Mouse (Mus musculus): ENCODE results near the gene Nadk2.

Nadk2 gene

GRCm38 (mm10) chr15:9088683-9089072 is 17.6 kb downstream of the Nadk2 start:
- no peak for DNase-seq

DNA sequence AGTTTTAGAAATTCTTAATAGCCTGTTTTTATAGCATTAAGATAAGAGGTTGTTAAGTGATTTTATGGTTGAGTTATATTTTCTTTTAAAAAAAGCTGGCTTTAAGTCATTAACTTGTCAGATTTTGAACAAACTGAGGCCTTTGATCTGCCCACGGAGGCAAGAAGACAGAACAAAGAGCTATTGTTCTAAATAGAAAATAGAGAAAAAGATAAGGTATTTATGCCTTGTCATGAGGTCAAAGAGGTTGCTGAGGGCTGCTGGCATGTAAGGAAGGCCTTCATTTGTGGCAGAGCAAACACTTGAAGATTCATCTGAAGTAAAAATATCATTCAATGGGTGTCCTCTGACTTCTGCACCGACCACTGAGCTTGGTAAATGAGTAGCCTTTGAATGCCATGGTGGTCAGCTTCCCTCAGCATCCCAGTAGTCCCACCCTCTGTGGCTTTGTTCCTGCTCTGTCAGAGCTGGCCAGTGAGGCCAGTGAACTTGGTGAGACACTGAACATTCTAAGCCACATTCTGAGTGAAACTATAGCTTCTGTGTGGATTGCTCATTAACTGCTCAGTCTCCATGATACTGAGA is 18.2 kb downstream of the Nadk2 start:
- no peak for DNase-seq

DNA sequence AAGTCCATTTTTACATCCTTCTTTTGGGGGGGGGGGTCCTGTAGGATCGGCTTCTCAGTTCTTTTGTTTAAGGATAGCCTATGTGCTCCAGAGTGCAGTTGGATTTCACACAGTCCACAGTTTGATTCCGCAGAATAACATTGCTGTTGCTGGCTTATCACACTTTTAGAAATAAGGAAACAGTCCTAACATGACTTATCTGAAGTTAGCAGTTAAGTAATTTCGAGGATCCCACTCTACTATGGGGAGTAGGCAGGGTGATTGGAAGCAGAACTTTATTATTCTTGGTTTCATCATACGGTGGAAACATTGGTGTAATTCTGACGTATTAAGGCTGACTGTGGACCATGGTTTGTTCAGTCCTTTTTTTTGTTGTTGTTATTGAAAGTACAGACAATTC is 19.6 kb downstream of the Nadk2 start:
- no peak for DNase-seq

DNA sequence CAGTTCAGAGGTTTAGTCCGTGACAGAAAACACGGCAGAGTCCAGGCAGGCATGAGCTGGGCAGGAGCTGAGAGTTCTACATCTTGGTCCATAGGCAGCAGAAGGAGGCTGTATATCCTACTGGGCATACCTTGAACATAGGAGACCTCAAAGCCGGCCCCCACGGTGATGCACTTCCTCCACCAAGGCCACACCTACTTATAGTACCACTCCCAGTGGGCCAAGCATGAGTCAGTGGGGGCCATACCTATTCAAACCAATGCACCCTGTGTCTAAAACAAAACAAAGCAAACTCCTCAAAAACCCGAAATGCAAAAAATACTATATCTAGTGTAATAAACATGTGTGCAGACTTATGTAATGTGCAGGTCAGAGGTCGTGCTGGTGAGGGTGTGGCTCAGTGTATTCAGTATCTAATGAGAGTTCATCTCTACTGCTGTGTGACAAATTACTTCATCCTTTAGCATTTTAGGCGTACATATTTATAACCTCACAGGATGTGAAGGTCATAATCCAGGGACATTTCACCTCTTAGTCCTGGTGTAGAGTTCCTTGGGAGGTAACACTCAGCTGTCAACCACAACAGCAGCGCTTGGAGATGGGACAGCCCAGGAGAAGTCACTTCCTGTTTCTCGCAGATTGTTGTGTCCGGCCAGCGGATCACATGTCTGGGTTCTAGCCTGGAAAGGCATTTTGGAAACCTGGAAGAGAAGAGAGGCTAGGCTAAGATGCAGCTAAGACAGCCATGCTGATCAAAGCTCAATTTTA is 22.7 kb downstream of the Nadk2 start:
- DNase-seq = no peak

DNA sequence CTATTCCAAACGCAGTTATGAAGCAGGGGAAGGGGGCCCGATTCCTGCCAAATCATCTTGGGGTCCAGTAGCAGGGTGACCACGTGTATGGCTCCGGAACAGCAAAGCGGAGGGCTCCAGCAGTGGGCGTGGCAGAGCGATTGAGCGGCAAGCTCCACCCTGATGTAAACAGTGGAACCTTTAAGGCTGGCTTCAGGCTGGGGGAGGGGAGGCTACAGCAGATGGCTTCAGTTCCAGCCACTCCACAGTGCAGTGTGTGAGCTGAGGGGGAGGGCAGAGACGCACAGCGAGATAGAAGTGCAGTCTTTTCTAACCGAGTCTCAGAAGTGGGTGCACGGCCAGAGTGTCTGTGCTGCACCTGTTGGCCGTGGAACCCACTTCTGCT is 23.3 kb downstream of the Nadk2 start:
- peak; percentile 70 for DNase-seq

- peak; percentile 42 for DNase-seq
These were observed 25.8 kb downstream of the Nadk2 start for GRCm38 (mm10) chr15:9096865-9097264.

DNA sequence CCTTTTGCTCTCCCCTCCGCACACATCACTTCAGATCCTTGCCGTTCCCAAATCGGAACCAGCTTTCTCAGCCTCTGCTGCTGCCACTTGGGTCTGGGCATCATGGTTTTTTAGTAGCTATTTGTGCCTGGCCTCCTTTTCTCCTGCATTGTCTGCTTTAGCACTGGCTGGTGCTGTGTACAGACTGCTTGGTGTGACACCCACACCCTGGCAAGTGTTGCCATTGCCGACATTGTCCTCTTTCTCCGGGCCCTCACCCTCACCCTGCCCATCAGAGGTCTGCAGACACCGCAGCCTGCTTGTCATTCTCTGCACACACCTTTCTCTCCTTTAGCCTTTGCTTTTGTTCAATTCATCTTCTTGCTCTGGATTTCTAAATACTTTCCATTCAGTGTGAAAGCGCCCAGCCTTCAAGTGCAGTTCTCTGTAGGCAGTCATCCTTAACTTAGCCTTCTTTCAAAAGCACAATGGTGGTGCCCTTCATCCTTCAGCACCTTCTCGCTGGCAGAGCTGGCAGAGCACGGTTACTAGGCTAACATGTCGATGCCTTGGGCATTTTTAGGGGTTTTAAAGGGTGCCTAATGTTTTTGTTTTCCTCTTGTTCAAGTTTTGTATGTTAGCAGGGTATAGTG is 29.5 kb downstream of the Nadk2 start:
- DNase-seq = no peak

DNA sequence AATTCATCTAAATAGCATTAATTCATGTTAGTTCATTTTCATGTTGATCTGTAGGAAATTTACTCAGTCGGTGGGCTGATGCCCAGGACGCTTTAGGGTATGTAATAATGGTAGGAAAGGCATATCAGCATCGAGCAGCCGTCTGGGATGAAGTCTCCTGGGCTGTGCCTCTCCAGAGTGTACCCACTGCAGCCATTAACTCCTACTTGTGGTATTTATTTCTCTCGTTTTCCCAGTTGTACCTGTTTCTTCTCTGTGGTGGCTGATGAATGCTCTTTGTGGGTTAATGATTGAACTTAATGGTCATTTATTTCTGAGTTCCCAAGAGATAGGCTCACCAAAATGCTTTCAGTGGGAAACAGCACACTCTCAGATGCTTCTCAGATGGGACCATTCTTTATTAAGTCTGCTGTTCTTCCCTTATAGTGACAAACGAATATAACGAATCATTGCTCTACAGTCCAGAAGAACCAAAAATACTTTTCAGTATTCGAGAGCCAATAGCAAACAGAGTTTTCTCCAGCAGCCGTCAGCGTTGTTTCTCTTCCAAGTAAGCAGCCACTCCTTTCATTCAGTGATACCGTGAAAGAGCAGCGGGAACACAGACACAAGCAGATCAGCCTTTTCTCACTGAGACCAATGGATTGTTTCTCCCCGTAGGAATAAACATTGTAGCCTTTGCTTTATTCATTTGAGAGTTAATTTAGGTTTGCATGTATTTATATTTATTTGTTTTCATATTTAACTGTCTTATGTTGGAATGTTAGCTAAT is 35.4 kb downstream of the Nadk2 start:
- no peak for DNase-seq

- DNase-seq = peak; percentile 36
These were observed 39.7 kb downstream of the Nadk2 start for GRCm38 (mm10) chr15:9110526-9111347.

GRCm38 (mm10) chr15:9111648-9112047 is 40.6 kb downstream of the Nadk2 start:
- no peak for DNase-seq

- no peak for DNase-seq
These were observed 42.5 kb downstream of the Nadk2 start for GRCm38 (mm10) chr15:9113556-9113955.

- no peak for DNase-seq
These were observed 43.1 kb downstream of the Nadk2 start for GRCm38 (mm10) chr15:9114131-9114530.

DNA sequence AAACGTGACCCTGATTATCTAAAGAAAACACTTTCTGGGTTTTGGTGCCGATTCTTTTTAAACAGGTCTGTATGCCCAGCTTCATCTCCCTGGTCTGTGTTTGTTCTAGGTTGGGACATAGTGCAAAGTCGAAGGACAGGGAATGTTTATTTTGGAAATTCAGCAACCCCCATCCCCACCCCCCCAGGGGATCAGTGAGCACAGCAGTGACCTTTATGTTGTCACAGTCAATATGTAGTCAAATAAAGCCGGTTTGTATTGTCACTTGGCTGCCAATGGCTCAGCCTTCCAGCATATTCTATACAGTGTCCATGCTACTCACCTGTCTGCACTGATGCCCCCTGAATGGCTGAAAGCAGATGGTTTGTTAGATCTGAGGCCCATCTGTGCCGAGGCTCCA is 43.5 kb downstream of the Nadk2 start:
- DNase-seq = no peak

GRCm38 (mm10) chr15:9118852-9119251 is 47.8 kb downstream of the Nadk2 start:
- no peak for DNase-seq

- peak; percentile 66 for DNase-seq
These were observed 49.0 kb downstream of the Nadk2 start for GRCm38 (mm10) chr15:9120081-9120480.

DNA sequence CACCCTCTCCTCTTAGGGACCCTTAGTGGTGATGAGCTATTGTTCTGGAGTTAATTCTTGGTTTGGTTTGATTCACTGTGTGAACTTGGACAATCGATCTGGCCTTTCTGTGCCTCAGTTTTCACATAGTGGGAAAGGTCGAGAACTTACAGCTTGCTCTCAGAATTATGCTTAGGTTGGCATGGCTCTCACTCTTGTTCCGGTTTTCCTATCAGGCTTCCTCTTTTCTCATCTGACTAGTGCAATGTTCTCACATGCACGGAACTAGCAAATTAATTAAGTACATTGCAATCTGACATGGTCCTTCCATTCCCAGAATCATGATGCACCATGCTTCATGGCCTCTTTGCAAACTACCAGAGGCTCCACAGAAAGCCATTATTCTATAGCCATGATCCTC is 51.9 kb downstream of the Nadk2 start:
- no peak for DNase-seq

DNA sequence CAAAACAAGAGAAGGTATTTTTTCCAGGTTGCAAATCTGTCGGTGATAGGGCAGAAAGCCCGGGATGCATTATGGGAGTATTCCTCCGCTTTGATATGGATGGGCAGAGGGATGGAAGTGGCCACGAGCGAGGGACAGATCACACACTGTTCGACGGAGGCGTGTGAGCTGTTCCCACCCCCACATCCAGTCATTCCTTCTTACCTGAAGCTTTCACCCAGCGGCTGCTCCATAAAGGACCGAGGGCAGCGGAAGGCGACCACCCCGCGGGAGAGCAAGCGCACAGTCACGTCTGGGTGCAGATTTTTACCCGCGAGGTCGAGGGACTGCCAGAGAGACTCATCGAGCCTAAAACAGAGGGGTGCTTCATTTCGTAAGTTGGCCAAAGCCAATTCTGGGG is 53.8 kb downstream of the Nadk2 start:
- DNase-seq = no peak

- DNase-seq = no peak
These were observed 56.2 kb downstream of the Nadk2 start for GRCm38 (mm10) chr15:9127051-9127791.

DNA sequence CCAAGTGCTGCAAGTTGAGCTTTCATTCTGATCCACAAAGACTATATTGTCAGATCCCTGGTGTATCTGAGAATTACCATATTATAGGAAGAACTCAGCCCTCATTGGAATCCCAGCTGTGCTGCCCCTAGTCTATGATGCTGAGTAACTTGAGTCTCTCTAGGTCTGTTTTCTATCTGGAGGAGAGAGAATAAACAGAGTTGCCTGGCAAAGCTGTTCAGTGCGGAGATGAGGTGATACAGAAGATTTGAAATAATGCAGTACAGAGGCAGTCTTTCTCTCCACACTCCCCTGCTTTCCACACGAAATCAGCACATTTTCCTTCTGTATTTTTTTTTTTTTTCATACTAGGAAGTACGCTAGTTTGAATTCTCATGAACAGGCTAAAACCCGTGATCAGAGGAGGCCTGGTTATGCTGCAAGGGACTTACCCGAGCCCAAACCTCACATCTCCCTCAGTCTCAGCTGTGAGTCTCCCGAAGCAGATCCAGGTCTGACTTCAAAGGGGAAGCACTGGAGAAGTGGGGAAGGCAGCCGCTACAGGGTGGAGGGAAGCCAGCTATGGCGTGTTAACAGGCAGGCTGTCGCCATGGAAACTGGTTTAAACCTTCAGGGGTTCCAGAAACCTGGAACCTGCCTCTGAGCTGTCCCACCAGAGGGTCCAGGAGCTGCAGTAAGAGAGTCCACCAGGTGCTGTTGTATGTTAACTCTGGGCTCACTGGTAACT is 59.9 kb downstream of the Nadk2 start:
- DNase-seq = no peak

DNA sequence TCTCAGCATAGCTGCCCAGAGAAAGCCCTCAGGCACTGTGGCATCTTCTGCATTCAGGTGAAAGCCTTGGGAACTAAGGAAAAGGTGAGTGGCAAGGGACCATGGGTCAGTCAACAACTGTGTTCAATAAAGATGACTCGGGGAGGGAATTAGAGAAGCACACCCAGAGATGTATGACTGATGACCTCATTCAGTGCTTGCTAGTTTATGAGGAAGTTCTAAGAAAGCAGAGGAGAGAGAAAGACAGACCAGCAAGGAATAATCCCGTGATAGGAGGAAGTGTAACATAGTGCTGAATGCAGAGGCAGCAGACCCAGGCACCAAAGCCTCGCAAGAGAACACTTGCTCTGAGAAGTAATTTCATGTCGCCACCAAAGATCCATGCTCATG is 60.4 kb downstream of the Nadk2 start:
- no peak for DNase-seq
